Mouse (Mus musculus) embryonic stem cell, embryonic (primary cell): ENCODE data around the gene Sp7.

Experiments
- CTCF ChIA-PET, 4 experiments: fragments of 300-600 bp in 2 of 4; fragments of 350-600 bp in 2 of 4; sonication (Branson Sonifier 250); formaldehyde crosslinking; loops; one replicate each; lab custom pipeline; 2022; ENCODE audit warnings: inconsistent platforms in 2 of 4; lab: Charles Lee
- POLR2A ChIA-PET, 4 experiments: fragments of 300-600 bp in 2 of 4; fragments of 350-600 bp in 2 of 4; sonication (Branson Sonifier 250); formaldehyde crosslinking; loops; one replicate each; lab custom pipeline; 2022; ENCODE audit warnings: antibody characterized with exemption in 4 of 4, inconsistent platforms in 1 of 4; lab: Charles Lee

Sp7 gene

DNA sequence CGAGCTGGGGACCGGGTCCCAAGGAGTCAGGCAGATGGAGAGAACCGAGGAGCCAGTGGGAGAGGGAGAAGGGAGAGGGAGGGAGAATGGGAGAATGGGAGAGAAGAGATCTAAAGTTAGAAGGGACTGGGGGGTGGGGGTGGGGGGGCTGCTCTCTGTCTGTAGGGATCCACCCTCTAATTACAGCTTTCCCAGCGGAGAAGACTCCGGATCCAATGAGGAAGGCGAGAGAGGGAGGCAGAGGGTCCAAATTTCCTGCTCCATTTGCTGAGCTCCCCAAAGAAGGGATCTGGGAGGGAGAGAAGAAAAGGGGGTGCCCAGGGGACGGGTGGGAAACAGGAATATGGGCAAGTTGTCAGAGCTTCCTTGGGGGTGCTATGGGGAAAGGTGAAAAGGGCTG is 744 bp downstream of the Sp7 start:
- CTCF ChIA-PET, result interaction anchor here in 3 of 4 experiments (0.6 to 2.0 kb wide), 10 partner anchors 11 to 55 kb away, joined by 3 to 14 read pairs (median 6); partner anchors contain the start of gene Aaas (in 1 of the 3)
- POLR2A ChIA-PET, result interaction anchor here in 3 of 4 experiments (0.5 to 3.7 kb wide), 21 partner anchors 8 to 583 kb away, joined by 3 to 13 read pairs (median 4); partner anchors contain the start of genes Sp1 (in 2 of the 3), Tarbp2 (in 2 of the 3), Aaas (in 1 of the 3) and Pcbp2 (in 1 of the 3)

DNA sequence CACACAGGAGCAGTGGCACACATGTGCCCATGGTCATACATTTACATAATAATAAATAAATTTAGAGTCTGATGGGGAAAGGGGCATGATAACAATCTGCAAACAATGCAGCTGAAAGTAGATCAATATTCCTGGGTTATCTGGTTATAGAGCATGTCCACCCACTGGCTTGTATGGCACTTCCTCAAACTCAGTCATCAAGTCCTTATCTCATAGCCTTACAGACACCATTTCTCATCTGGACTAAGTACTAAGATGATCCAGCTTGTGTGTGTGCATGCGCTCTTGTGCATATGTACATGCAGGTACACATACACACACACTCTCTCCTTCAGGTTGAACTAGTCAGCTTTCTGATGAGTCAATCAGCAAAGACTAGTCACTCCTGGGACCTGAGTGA is 2.3 kb downstream of the Sp7 start:
- POLR2A ChIA-PET, result interaction anchor here in 3 of 4 experiments (0.6 to 3.7 kb wide), 8 partner anchors 10 to 153 kb away, joined by 3 to 11 read pairs (median 4); partner anchors contain the start of genes Sp1 (in 1 of the 3) and Tarbp2 (in 1 of the 3)
- CTCF ChIA-PET, result interaction anchor here in 1 of 4 experiments (0.8 to 1.8 kb wide), 2 partner anchors 17 to 36 kb away, joined by 3 to 6 read pairs; no protein-coding TSS in a partner anchor

DNA sequence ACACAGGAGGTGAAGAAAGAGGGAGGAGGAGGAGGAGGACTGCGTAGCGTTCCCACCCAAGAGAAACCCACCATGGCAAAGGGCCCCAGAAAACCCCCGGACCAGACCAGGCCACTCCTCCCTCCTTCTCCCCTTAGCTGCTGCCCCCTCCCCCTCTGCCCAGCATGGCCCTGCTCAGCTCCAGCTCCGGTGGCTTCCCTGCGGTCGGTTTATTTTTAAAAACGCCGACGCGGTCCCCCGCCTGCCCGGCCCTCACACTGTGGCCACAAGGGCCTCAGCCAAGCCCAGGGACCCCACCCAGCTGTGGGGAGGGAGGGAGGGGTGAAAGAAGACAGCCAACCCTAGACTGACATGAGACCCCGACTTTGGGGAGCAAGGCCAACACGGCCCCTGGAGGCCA is 4.3 kb downstream of the Sp7 start:
- ChIA-PET POLR2A (interaction anchor here in 3 of 4 experiments (0.6 to 6.3 kb wide), 16 partner anchors 9 to 353 kb away, joined by 3 to 45 read pairs (median 4); partner anchors contain the start of genes Aaas (in 2 of the 3) and Sp1 (in 2 of the 3)), CTCF (interaction anchor here (0.5 to 1.2 kb wide), 9 partner anchors 9 to 253 kb away, joined by 3 to 7 read pairs (median 3); partner anchors contain the start of gene Espl1 (in 1 of the 4))

DNA sequence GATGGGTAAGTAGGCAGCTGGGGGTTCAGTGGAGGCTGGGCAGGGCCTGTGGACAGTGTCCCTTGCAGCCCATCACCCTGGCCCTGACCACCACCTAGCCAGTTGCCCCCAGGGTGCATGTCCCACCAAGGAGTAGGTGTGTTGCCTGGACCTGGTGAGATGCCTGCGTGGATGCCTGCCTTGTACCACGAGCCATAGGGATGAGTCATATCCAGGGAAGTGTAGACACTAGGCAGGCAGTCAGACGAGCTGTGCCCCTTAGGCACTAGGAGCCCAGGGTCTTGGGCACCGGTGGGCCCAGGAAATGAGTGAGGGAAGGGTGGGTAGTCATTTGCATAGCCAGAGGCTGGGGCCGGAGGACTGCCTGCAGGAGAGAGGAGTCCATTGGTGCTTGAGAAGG is 8.1 kb downstream of the Sp7 start:
- CTCF ChIA-PET, result interaction anchor here (0.5 to 2.2 kb wide), 22 partner anchors 9 to 1731 kb away, joined by 3 to 16 read pairs (median 5); partner anchors contain the start of genes Aaas (in 2 of the 4) and Tarbp2 (in 1 of the 4)
- POLR2A ChIA-PET, result interaction anchor here in 3 of 4 experiments (0.5 to 6.3 kb wide), 35 partner anchors 8 to 374 kb away, joined by 3 to 45 read pairs (median 5); partner anchors contain the start of genes Tarbp2 (in 3 of the 3), Pcbp2 (in 2 of the 3), Sp1 (in 2 of the 3) and Aaas (in 1 of the 3)

DNA sequence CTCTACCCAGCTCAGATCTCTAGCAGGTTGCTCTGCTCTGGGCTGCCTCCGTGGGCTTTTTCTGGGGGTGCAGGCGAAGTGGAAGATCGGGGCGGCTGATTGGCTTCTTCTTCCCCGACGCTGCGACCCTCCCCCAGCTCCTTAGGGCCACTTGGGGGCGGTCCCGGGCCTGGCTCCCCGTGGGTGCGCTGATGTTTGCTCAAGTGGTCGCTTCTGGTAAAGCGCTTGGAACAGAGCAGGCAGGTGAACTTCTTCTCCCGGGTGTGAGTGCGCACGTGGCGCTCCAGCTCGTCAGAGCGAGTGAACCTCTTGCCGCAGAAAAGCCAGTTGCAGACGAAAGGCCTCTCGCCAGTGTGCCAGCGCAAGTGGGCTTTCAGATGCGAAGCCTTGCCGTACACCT is 8.9 kb downstream of the Sp7 start:
- ChIA-PET POLR2A (interaction anchor here in 3 of 4 experiments (0.5 to 6.3 kb wide), 43 partner anchors 8 to 313 kb away, joined by 3 to 45 read pairs (median 4); partner anchors contain the start of genes Pcbp2 (in 3 of the 3), Myg1 (in 2 of the 3), Sp1 (in 2 of the 3) and Tarbp2 (in 2 of the 3)), CTCF (interaction anchor here (0.6 to 2.2 kb wide), 24 partner anchors 8 to 1255 kb away, joined by 3 to 16 read pairs (median 4); partner anchors contain the start of gene Aaas (in 1 of the 4))

DNA sequence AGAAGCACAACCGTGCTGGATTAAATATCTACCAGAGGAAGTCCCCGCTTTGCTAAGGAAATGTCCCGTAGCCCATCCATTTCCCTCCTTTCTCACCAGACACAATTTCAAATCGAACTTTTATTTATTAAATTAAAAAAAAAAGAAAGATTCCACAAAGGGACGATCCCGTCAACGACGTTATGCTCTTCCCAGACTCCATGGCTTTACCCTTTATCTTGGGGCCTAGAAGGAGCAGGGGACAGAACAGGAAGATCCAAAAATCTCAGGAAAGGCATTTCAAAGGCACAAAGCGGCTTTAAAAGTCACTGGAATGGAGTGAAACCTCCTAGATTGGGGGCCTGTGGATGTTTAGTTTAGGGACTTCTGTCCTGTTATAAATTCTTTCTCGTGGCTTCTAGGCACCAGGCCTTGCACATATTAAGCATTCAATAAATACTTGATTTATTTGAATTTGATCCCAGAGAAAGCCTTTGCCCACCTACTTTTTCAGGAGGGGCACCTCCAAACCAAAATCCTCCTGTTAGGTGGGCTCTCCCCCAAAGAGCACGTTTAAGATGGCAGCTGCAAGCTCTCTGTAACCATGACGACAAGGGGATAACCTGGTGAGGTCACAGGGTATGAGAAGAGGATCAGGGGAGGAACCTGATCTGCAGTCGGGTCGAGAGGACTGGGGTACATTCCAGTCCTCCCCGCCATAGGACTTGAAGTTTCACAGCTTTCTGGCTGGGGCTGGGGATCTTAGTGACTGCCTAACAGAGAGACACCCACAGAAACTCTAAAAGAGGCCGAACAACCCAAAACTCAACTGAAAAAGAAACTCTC is 10.3 kb downstream of the Sp7 start:
- CTCF ChIA-PET, result interaction anchor here in 1 of 4 experiments (0.8 to 1.8 kb wide), 2 partner anchors 132 to 383 kb away, joined by 3 to 5 read pairs; no protein-coding TSS in a partner anchor
- POLR2A ChIA-PET, result interaction anchor here in 3 of 4 experiments (0.9 to 6.3 kb wide), 14 partner anchors 9 to 162 kb away, joined by 3 to 45 read pairs (median 4); partner anchors contain the start of gene Myg1 (in 1 of the 3)

DNA sequence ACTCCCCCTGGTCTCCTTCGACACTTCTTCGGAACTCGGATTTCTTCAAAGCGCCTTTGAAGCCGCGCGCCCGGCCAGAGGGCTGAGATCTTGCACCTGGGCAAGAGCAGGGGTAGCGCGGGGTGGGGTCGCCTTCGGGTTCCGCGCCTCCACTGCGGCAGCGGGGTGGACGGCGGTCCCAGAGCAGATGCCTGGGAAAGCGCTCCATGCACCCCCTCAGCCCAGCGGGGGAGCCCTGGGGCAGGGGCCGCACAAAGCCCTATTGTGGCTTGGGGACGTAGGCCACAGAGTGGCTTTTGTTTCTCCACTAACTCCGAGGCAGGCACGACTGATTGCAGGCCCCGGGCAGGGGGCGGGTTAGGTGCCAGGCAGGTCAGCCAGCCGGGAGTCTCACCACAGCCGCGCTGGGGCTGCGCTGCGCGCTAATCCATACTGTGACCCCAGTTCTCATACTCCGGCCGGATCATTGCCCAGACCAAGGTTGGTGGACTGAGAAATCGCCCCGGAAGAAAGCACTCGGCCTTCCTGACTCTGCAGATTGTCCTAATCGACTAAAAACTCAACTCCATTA is 11.0 kb downstream of the Sp7 start:
- ChIA-PET CTCF (interaction anchor here (0.6 to 2.3 kb wide), 26 partner anchors 10 to 634 kb away, joined by 3 to 13 read pairs (median 4); partner anchors contain the start of genes Npff (in 2 of the 4), Map3k12 (in 1 of the 4), Myg1 (in 1 of the 4) and Sp7 (in 1 of the 4)), POLR2A (interaction anchor here in 3 of 4 experiments (0.6 to 2.3 kb wide), 34 partner anchors 9 to 315 kb away, joined by 3 to 16 read pairs (median 5); partner anchors contain the start of genes Sp1 (in 3 of the 3), Myg1 (in 2 of the 3), Tarbp2 (in 2 of the 3) and Amhr2 (in 1 of the 3))

DNA sequence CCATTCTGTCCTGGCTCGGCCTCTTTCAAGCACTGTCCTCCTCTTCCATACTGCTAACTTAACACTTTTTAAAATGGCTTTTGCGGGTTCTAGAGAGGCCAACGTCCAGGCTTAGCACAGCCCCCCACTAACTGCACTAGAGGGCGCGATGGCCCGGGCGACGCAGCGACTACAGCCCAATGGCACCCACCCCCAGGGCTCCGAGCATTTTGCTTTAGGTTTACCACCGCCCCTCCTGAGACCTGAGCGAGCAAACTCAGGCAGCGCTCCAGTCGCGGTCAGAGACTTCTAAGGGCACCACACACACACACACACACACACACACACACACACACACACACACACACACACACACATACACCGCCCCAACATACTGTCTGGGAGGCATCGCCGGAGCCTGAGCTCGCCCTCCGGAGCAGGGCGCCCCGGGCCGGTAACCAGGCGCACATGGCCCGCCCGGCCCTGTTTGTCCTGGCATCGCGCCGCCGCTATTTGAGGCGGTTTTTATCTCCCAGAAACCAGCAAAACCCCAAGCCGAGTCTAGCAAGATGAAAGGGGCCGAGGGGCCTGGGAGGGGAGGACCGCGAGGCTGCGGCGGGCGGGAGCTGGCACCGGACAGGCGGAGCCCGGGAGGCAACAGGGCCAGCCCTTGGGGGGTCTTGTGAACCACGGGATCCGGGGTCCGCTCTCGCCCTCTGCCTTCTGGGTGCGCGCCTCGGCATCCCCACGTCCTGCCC is 11.7 kb downstream of the Sp7 start:
- POLR2A ChIA-PET, result interaction anchor here in 3 of 4 experiments (0.6 to 2.3 kb wide), 42 partner anchors 9 to 316 kb away, joined by 3 to 16 read pairs (median 4); partner anchors contain the start of genes Sp1 (in 3 of the 3), Myg1 (in 2 of the 3), Tarbp2 (in 2 of the 3) and Amhr2 (in 1 of the 3)
- CTCF ChIA-PET, result interaction anchor here (0.6 to 2.3 kb wide), 32 partner anchors 9 to 634 kb away, joined by 3 to 13 read pairs (median 4); partner anchors contain the start of genes Npff (in 2 of the 4), Csad (in 1 of the 4), Map3k12 (in 1 of the 4) and Myg1 (in 1 of the 4)

DNA sequence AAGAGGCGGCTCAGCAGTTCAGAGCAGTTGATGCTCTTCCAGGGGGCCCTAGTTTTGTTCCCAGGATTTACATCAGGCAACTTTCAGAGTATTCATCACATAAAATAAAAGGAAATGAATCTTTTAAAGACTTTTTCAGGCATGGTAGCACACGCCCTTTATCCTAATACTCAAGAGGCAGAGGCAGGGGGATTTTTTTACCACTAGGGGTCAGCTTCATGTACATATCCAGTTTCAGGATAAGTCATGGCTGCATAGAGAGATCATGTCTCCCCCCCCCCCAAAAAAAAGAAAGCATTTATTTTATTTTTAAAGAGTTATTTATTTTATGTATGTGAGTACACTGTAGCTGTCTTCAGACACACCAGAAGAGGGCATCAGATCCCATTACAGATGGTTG is 13.0 kb downstream of the Sp7 start:
- ChIA-PET POLR2A (interaction anchor here in 3 of 4 experiments (0.6 to 2.3 kb wide), 21 partner anchors 8 to 505 kb away, joined by 3 to 12 read pairs (median 4); partner anchors contain the start of genes Tarbp2 (in 2 of the 3), Pcbp2 (in 1 of the 3), Pfdn5 (in 1 of the 3) and Sp1 (in 1 of the 3)), CTCF (interaction anchor here (0.6 to 2.3 kb wide), 16 partner anchors 8 to 246 kb away, joined by 3 to 10 read pairs (median 4); partner anchors contain the start of genes Csad (in 1 of the 4), Pfdn5 (in 1 of the 4) and Sp7 (in 1 of the 4))

DNA sequence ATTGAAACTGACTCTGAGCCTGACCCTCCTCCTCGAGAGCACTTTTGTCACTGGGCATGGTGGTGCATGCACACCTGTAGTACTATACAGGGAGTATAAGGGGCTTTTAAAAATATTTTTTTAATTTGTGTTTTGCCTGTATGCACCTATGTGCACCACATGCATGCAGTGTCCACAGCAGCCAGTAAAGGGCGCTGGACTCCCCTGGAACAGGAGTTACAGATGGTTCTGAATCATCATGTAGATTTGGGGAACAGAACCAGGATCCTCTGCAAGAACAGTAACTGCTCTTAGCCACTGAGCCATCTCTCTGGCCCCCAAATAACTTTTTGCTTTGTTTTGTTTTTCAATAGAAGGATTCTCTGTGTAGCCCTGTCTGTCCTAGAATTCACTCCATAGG is 14.8 kb downstream of the Sp7 start:
- CTCF ChIA-PET, result interaction anchor here in 1 of 4 experiments (0.6 kb wide), 1 partner anchor 15 kb away, joined by 4 read pairs; no protein-coding TSS in a partner anchor

DNA sequence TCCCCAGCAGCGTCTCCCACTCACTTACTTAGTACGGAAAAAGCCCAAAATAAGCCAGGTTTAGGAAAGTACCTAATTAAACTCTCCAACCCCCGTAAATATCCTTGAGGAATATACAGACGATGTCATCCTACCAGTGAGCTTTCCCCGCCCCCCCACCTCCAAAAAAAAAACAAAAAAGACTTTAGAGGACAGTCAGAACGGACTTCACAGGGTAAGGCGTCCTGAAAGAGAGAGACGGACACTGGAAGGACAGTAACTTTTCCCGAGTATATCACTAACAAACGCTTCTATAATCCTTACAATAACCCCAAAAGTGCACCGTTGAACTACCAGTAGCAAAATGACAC is 16.1 kb downstream of the Sp7 start:
- ChIA-PET CTCF (interaction anchor here (0.6 to 2.3 kb wide), 30 partner anchors 8 to 1370 kb away, joined by 3 to 20 read pairs (median 4); partner anchors contain the start of genes Myg1 (in 2 of the 4), Npff (in 2 of the 4), Pcbp2 (in 1 of the 4) and Tarbp2 (in 1 of the 4)), POLR2A (interaction anchor here (0.5 to 2.4 kb wide), 70 partner anchors 8 to 888 kb away, joined by 3 to 21 read pairs (median 4); partner anchors contain the start of genes Pcbp2 (in 3 of the 4), Sp1 (in 3 of the 4), Tarbp2 (in 3 of the 4) and Myg1 (in 2 of the 4))

More for the DNA sequence above, 14.8 kb downstream of the Sp7 start:
- POLR2A ChIA-PET, result no interaction called here

DNA sequence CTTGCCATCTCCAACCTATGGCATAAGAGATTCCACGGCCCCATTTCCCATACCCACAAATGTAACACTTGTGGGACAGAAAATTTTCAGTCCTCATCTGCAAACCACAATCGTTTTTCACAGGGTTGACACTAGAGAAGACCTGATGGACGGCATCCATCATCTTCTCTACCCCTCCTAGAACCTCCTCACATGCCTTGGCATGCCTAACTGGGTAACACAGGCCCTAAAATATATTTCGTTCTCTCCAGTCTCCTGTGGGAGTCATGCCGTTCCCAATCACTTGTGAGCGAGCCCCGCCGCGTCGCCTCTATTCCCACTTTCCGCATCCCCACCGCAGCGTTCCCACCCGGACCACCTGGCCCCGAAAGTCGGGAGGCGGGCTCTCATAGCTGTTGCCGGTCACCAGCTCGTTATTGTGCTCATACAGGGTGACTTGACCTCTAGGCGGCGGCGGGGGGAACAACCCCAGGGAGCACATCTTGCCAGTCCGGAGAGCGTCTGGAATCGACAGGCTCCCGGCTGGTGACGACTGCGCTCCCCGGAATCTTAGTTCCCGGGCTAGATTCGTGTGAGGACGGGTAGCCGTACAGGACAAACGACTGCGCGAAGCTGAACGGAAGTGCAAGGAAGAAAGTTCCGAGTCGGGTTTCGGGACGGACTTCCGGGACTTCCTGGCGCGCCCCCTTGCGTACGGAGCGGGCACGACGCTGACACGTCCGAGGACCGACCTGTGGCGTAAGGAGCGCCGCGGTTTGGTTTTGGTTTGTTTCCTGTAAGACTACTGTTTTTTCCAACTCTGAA is 16.6 kb downstream of the Sp7 start, which contains the start of gene Aaas:
TSS of gene Aaas (minus strand) at position 634 of the 804 bp plus-strand sequence.
- CTCF ChIA-PET, result interaction anchor here (0.5 to 2.3 kb wide), 35 partner anchors 8 to 1370 kb away, joined by 3 to 20 read pairs (median 3); partner anchors contain the start of genes Myg1 (in 2 of the 4), Npff (in 2 of the 4), Pcbp2 (in 1 of the 4) and Tarbp2 (in 1 of the 4)
- POLR2A ChIA-PET, result interaction anchor here (0.6 to 2.4 kb wide), 73 partner anchors 9 to 889 kb away, joined by 3 to 21 read pairs (median 4); partner anchors contain the start of genes Pcbp2 (in 3 of the 4), Sp1 (in 3 of the 4), Tarbp2 (in 3 of the 4) and Myg1 (in 2 of the 4)

DNA sequence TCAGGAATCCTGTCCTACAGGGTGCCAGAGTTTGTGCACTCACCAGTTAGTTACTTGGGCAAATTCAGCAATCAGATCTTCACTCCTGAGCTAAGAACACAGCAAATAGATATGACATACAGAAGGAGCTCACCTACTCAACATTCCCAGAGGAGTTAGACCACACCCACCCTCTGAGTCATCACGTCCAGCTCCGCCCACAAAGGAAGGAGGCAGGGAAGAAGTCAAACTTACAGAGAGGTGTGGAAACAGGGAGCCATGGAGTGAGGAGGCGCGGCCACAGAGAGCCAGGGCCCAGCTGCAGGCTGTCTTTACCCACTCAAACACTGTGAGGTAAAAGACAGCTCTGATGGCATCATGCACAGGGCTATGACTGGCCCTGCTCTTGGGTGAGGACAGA is 20.5 kb downstream of the Sp7 start:
- ChIA-PET CTCF (interaction anchor here in 3 of 4 experiments (0.6 to 2.2 kb wide), 16 partner anchors 9 to 172 kb away, joined by 3 to 10 read pairs (median 4); partner anchors contain the start of genes Pcbp2 (in 1 of the 3) and Tarbp2 (in 1 of the 3)), POLR2A (interaction anchor here in 3 of 4 experiments (0.9 to 2.2 kb wide), 37 partner anchors 8 to 324 kb away, joined by 3 to 13 read pairs (median 4); partner anchors contain the start of genes Tarbp2 (in 3 of the 3), Myg1 (in 2 of the 3), Pfdn5 (in 2 of the 3) and Espl1 (in 1 of the 3))

DNA sequence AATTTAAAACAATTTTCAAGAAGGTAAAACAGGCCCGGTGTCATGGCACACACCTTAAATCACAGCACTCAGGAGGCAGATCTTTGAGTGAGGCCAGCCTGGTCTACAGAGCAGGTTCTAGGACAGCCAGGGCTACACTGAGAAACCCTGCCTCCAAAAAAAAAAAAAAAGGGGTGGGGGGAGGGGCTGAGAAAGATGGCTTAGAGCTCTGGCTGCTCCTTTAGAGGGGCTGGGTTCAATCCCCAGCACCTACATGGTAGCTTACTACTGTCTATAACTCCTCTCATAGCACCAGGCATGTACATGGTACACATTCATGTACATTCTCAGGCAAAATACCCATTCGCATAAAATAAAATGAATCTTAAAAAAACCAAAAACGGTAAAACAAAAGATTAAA is 22.5 kb downstream of the Sp7 start:
- CTCF ChIA-PET, result interaction anchor here in 2 of 4 experiments (0.6 to 1.5 kb wide), 3 partner anchors 12 to 703 kb away, joined by 3 read pairs; no protein-coding TSS in a partner anchor
- POLR2A ChIA-PET, result interaction anchor here in 3 of 4 experiments (0.6 to 1.6 kb wide), 4 partner anchors 9 to 173 kb away, joined by 3 to 4 read pairs (median 3); partner anchors contain the start of genes Myg1 (in 1 of the 3), Pfdn5 (in 1 of the 3) and Tarbp2 (in 1 of the 3)
